Mouse (Mus musculus): ENCODE data around the gene Wdfy1.

The Wdfy1 gene

GRCm38 (mm10) chr1:79761106-79761916 is 14.6 kb downstream of the Wdfy1 start:
- peak; percentile 64 to 77 for DNase-seq (ENCODE audit: low spot score in 2 of 2)

GRCm38 (mm10) chr1:79760656-79761055 is 15.3 kb downstream of the Wdfy1 start:
- DNase-seq (ENCODE audit: low spot score in 2 of 2), result no peak

DNA sequence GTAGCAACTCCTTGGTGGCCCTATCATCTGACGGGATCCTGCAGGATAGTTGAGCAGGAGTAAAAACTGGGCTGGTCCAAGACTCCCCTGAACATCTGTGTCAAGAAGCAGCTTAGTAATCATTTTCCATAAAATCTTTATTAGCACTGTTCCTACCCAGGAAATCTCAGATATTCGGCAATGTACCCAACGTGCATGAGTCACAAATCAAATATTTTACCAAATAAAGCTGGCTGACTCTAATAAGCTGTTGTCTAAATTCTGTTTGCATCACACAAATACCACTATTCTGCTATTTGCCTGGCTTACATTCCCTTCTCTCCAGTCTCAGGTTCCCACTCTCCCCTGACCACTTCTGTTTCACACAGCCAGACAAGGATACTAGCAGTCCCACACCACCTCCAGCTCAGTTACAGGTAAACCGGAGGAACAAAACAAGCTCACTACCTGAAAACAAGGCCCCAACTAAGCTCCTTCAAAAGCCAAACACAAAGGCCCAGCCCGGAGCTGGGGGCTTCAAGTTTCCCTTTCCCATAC is 16.4 kb downstream of the Wdfy1 start:
- no peak for DNase-seq (ENCODE audit: low spot score in 2 of 2)

GRCm38 (mm10) chr1:79759006-79759405 is 16.9 kb downstream of the Wdfy1 start:
- DNase-seq (ENCODE audit: low spot score in 2 of 2), result no peak

DNA sequence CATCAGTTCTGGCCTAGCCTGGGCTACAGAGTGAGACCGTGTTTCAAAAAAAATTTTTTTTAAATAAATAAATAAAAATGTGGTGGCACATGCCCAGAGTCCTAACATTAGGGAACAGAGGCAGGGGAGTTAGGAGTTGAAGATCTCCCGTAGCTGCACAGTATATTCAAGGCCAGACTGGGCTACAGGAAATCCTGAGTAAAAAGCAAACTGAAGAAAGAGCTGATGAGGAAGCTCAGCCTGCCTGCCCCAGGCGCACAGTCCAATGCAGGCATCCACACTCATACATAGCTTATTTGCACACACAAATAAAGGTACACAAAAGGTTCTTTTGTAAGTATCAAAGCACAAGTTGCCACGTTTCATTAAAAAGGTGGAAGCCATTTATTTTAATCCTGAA is 18.3 kb downstream of the Wdfy1 start:
- DNase-seq (ENCODE audit: low spot score in 2 of 2), result no peak

DNA sequence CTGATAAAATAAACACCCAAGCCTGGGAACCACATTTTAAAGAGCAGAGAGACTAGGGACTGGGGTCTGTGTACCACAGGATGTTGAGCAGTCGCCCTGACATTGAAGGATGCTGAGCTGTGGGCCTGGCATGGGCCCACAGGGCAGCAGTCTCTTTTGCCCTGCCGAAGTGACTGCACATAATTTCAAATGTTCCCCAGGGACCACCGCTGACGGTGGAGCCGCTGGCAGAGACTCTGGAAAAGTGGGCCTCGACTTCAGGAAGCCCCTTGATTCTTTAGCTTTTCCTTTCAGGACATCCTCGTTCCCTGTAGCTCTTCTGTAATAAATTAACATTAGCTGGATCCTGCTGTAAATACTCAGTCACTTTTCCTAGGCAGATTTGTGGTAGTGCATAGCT is 18.8 kb downstream of the Wdfy1 start:
- no peak for DNase-seq (ENCODE audit: low spot score in 2 of 2)

DNA sequence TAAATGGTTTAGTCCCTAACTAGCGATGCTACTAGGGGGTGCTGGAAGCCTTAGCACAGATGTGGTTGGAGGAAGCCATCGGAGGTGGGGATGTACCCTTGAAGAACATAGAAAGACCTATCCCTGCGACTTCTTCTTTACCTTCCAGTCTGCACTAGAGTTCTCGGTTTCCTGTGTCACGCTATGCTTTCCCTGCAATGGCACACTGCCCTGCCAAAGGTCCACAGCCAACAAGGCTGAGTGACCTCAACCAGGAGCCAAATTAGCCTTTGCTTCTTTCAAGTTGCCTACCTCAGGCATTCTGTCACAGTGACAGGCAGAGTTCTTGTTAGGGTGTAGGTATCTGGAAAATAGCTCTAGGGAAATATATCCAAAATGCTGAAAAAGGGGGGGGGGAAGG is 19.5 kb downstream of the Wdfy1 start:
- no peak for DNase-seq (ENCODE audit: low spot score in 2 of 2)

DNA sequence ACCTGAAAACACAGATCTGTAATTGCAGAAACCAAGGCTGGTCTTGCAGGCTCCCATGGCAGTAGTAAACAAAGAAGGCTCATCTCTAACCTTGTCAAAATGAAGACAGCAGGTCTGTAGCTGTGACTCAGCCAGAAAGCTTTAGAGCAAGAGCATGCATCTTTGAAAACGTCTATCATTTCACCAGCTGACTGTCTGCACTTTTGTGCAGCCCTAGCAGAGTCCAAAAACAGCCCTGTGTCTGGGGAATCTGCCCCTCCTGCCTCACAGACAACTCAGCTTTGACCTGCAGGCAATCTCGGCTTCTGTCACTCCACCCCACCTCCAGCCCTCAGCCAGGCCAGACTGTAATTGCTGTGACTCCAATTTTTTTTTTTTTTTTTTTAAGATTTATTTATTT is 20.6 kb downstream of the Wdfy1 start:
- no peak for DNase-seq (ENCODE audit: low spot score in 2 of 2)

- DNase-seq (ENCODE audit: low spot score in 2 of 2), result no peak
Observed at GRCm38 (mm10) chr1:79754936-79755335, 21.0 kb downstream of the Wdfy1 start.

- no peak for DNase-seq (ENCODE audit: low spot score in 2 of 2)
Observed at GRCm38 (mm10) chr1:79753456-79753855, 22.5 kb downstream of the Wdfy1 start.

DNA sequence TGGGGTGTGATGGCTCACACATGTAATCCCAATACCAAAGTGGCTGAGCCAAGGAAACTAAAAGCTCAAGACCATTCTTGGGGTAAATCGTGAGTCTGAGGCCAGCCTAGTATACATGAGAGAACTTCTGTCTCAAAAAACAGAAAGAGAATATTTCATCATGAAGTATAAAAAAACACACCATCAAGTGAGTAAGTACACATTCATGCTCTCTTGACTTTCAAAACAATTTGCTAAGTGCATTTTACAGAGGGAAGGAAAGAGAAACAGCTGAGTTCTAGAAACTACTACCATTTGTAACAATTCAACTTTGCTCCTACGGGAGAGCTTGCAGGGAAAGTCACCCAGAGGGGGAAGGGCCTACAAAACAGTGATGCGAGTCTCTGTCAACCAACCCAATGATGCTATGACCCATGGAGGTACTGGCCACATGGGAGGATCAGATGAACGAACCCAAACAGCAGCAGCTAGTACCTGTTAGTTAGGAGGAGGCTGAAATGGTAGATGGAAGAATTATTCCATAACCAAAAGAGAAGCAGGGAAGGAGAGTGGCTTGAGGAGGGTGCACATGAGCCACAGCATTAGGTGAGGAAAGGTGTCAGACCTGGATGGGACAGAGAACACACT is 23.1 kb downstream of the Wdfy1 start:
- DNase-seq (ENCODE audit: low spot score in 2 of 2), result no peak

DNA sequence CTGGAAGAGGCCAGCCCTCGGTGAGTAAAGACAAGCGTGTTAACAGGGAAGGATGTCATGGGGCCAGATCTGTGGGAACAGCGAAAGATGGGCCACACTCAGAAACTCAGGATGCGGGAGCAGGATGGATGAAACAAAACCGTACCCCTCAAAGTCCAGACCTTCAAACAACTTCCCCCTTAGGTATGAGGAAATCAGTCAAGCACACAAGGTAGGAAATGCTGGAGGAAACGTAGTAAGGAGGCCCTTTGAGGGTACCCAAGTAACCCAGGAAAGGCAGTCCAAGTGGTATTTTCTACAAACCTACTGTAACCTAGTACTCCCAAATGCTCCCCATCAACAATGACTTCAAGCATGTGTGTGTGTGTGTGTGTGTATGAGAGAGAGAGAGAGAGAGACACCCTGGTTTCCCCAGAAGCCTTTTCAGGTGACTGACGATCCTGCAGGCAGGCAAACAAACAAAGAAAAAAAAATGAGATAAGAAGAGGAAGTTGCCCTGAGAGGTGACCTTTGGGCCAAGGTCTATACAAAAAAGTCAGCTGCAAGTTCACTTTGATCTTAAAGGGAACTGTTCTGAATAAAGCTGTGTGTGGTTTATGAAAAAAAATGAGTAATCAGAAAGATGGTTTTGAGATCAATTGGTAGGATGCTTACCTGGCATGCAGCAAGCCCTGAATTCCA is 23.8 kb downstream of the Wdfy1 start:
- DNase-seq (ENCODE audit: low spot score in 2 of 2), result peak in 1 of 2 experiments; percentile 28

- peak; percentile 34 to 64 for DNase-seq (ENCODE audit: low spot score in 2 of 2)
Observed at GRCm38 (mm10) chr1:79751186-79751585, 24.8 kb downstream of the Wdfy1 start.

DNA sequence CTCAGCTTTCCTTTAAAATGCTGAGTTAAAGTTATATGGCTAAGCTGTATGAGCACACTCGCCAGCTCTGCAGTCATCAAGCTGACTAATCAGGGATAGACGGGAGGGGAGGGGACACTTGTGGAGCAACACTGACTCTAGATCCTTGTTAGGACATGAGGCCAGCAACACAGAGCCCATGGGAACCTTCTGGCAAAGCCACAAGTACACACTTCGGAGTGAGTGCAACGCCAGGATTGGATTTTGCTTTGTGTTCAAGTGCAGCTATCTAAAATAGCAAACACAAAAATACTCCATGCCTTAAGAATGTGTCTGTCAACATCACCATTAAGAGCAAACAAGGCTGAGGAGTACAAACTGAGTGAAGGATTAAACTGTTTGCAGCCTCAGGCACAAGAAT is 29.9 kb downstream of the Wdfy1 start:
- DNase-seq (ENCODE audit: low spot score in 2 of 2), result no peak

DNA sequence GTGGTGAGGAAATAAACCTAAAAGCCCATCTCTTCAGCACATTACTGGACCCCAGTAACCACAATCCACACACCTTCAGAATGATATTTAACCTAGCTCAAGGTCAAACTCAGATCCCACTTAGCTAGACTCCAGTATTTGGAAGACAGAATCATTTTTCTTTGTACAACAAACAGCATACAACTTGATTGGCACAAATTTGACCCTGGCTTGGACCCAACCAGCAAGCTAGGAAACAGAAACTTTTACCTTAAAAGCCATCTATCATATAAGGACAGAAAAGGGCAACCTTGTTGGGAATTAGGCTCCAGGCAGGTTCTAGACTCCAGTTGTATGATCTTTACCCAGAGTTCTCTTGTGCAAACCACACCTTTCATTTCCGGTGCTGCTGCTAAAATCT is 32.6 kb downstream of the Wdfy1 start:
- DNase-seq (ENCODE audit: low spot score in 2 of 2), result no peak

DNA sequence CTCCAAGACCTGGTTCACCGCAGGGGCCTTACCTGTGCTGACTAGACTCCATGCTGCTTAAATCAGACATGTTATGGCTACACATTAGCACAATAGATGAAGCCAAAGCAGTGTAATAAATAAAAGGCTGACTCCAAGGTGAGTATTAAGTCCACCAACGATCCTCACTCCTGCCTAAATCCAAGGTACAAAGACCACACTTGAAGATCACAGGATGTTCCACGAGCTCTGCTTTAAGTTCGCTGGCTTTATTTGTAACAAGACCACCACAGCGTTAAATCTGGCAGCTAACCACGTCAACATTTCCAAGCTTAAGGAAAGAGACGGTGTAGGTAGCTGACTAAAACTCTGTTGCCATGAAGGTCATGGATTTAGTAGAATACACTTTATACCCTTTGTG is 33.0 kb downstream of the Wdfy1 start:
- DNase-seq (ENCODE audit: low spot score in 2 of 2), result no peak

- no peak for DNase-seq (ENCODE audit: low spot score in 2 of 2)
Observed at GRCm38 (mm10) chr1:79741002-79741401, 34.9 kb downstream of the Wdfy1 start.

DNA sequence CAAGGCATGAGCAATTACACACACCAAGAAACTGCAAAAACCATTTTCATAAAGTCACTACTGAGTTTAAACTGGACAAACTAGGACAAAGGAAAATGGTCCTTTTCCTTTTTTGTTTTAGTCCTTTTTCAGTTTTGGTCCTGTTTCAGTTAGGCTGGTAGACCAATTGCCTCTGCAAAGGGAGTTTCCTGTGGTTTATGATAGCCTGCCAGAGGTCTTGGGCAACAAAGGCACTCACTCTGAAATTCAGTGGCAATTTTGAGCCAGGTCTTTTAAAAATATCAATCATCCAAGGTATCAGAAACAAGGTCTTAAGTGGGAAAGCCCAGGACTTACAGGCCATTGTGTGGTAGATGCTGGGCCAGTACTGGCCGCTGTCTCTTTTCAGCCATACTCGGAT is 36.2 kb downstream of the Wdfy1 start:
- DNase-seq (ENCODE audit: low spot score in 2 of 2), result no peak

GRCm38 (mm10) chr1:79736408-79736807 is 39.5 kb downstream of the Wdfy1 start:
- DNase-seq (ENCODE audit: low spot score in 2 of 2), result no peak

GRCm38 (mm10) chr1:79734794-79735193 is 41.1 kb downstream of the Wdfy1 start:
- no peak for DNase-seq (ENCODE audit: low spot score in 2 of 2)

DNA sequence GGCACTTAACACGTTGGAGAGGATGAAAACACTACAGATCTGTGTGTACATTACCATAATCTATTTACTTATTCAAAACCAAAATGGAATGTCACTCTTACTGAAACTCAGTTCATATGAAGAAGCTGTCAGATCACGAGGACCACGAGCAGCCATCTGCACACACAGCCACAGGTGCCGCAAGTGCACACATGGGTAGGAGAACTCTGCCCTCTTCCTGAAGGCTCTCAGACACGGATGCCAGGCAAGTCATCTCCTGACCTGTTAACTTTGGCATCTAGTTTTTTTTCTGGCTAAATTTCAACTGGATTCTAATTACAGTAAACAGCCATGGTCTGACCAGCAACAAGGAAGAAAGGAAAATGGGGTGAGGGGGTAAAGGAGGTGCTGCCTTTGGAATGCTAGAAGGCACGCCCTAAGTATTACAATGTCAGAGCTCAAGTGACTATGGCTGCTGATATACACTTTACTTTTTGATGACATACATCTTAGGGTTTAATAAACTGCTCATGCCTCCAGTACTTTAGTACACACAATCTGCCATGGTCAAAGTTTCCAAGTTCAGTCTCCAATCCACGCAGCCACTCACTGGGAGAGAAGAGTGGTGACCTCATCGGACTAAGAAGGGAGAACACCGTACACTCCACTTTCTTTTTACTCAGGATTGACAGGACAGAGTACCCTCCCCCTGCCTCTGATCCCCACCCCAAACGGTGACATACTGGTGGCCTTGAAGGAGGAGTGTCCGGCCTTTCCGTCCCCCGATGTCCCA is 61.6 kb downstream of the Wdfy1 start:
- no peak for DNase-seq (ENCODE audit: low spot score in 2 of 2)

DNA sequence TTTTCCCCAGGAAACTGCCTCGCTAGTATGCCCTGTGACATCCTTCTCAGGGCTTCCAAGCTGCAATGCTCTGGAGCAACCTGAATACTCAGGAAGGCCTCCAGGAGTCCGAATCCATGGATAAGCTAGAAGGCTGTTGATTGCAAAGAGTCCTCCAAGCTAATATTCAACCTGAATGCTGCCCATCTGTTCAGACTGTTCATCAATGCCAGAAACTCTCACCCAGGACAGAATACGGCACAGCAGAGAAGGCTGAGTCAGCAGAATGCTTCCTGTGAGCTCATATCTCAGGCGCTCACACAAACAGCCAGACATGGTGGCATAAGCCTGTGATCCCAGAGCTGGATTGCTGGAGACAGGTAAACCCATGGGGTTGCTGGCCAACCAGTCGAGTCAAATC is 62.9 kb downstream of the Wdfy1 start:
- no peak for DNase-seq (ENCODE audit: low spot score in 2 of 2)
